Mouse (Mus musculus): ENCODE measurements around the gene Cbx8.

GRCm38 (mm10) chr11:119081148-119081838 is 40.5 kb upstream of the Cbx8 start:
- TF ChIP-seq CTCF (IDR thresholded peaks at IDR 0.05; ENCODE audit: insufficient read depth, low read length): no peak
- no peak for TF ChIP-seq POLR2A (IDR thresholded peaks at IDR 0.05; ENCODE audit: borderline replicate concordance, extremely low read depth, low read depth, low read length)
